Mouse (Mus musculus) embryonic facial prominence, embryonic 10.5 days (tissue): ENCODE measurements around the gene Macrod1. TPM values are rescaled to one million over a fixed set of nuclear protein-coding genes. Genes with fewer than 3 reads are reported as not detected.

ENCODE experiments used
- DNase-seq: peaks from one replicate; pipeline ENCODE4 v3.0.0-alpha.2; 2017; ENCODE audit warnings: low spot score
- H3K27ac ChIP-seq: fragments of 300-500 bp; sonication (generic); replicated peaks from 2 replicates; pipeline ENCODE4 v1.5.1; 2016; ENCODE audit warnings: mild to moderate bottlenecking
- H3K27me3 ChIP-seq: fragments of 300-500 bp; sonication (generic); replicated peaks from 2 replicates; pipeline ENCODE4 v1.6.1; 2016; ENCODE audit warnings: low read depth, mild to moderate bottlenecking; ENCODE audit not compliant: poor library complexity, severe bottlenecking
- H3K36me3 ChIP-seq: fragments of 300-500 bp; sonication (generic); replicated peaks from 2 replicates; pipeline ENCODE4 v1.6.1; 2016; ENCODE audit warnings: mild to moderate bottlenecking, moderate library complexity
- H3K4me1 ChIP-seq: fragments of 300-500 bp; sonication (generic); 2 replicates; pipeline ENCODE4 v1.6.1; 2016
- H3K4me3 ChIP-seq: fragments of 300-500 bp; sonication (generic); 2 replicates; pipeline ENCODE4 v1.5.1; 2016; ENCODE audit warnings: mild to moderate bottlenecking, moderate library complexity
- H3K9me3 ChIP-seq: fragments of 300-500 bp; sonication (generic); 2 replicates; pipeline ENCODE4 v1.6.1; 2016; ENCODE audit warnings: mild to moderate bottlenecking
- WGBS: fragments of 180-500 bp; shearing (Covaris S2); methylation state at CpG from one replicate; pipeline ENCODE4 v1.1.7; 2016; 5-methylcytosine and 5-hydroxymethylcytosine counted together
- polyA plus RNA-seq: library from polyadenylated mRNA; unstranded; fragments of >200 nt; fragmentation: Nextera tagmentation; extraction: Ambion mirVana; gene quantifications from 2 replicates; pipeline ENCODE4 v1.2.1, GENCODE M21; 2016

The Macrod1 gene
- polyA plus RNA-seq, 1 experiment from 2014 or later, result 5.0 TPM

DNA sequence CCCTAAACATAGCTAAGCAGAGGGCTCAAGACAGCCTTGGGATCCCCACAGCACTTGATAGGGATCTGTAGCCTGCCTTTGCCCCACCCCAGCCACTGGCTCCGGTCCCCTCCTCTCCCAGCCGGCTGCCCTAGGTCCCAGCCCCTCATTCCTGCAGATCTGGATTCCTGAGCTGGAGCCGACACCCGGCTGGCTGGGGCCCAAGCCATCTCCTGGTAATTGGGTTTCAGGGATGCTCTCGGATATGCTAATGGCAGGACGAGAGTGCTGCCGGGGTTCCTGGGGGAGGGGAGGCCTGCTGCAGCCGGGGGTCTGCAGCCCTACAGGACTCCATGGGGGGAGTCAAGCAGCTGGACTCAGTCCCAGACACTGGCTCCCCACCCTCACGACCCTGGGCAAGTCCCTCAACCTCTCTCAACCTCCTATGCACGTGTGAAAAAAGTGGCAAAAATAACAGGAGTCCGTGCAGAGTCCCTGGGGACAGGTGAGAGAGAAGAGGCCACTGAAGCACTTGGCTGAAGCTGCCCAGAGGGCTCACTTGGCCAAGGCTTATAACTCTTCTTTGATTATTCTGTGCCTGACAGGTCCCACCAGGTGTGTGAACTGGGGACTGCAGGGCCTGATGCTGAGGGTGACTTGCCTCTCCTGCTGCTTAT is 119.6 kb downstream of the Macrod1 start:
- Histone ChIP-seq H3K27ac (peak overlapping the region; percentile 20; the same call in 1 of the 2 replicates), H3K36me3 (no peaks in the 10 kb centered on the region), H3K9me3 (no peaks in the 10 kb centered on the region), H3K27me3 (peaks cover 79% of the 10 kb centered on the region), H3K4me1 (peaks cover 64% of the 10 kb centered on the region), H3K4me3 (no peak overlapping the region)
- WGBS, result 9% methylated on average over 11 of the region's 11 CpGs
- DNase-seq, result peak; percentile 42

DNA sequence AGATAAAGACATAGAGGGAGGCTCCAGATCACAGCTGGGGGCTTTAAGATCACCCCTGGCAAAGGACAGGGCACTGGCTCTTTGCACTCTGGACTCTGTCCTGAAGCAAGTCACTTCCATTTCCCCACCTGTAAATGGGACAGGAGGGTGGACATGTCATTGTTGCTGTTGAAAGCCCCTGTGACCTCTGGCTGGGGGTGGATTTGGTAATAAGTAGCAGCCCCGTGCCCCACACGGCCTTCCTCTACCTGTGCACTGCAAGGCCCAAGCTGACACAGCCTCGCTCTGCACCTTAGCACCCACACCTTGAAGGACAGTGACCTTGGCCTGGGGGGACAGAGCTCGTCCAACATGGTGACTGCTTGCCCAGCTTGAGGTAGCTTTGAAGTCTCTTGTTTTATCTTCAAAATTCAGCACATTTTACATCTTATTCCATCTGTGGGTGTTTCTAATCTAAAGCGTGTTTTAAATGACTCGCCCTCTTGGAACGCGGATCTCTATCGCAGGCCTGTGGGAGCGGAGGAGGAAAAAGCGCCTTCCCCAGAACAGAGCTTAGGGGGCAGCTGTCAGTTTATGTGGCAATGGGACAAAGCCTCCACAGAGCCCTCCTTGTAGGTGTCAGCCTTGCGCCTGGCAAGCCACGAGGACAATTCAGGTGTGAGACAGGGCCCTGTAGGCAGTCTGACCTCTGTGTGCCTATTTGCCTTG is 121.3 kb downstream of the Macrod1 start:
- 52% methylated on average over 13 of the region's 13 CpGs for WGBS

DNA sequence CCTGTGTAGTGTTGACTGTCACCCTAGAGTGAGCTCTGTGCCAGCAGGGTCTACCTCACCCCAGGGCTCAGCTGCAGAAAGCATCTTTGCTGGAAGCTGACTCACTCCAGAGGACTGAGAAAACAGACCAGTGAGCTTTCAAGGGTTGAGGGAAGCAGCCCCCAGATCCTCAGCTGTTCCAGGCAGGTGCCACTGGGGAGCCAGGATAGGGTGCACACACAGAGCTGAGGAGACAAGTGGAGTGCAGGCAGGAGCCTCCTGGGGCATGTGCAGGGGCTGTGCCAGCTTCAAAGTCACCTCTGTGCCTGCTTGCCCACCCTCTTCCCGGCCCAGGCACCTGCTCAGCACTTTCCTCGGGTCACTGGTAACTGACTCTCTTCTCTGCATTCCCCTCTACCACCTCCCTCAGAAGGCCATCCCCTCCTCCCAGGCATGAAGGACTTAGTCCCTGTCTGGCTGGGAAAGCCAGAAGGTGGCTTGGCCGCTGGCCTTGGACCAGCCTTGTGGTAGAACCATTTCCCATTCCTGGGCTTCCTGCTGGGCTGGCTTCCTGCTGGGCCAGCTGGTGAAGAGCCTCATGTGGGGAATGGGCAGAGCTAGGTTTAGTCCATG is 122.3 kb downstream of the Macrod1 start:
- Histone ChIP-seq H3K27me3 (peaks cover 85% of the 10 kb centered on the region), H3K4me1 (peaks cover 73% of the 10 kb centered on the region), H3K4me3 (no peak overlapping the region), H3K36me3 (no peaks in the 10 kb centered on the region), H3K27ac (no peak overlapping the region), H3K9me3 (no peaks in the 10 kb centered on the region)
- 52% methylated on average over 3 of the region's 3 CpGs for WGBS
- DNase-seq, result no peak

More for the DNA sequence above, 121.3 kb downstream of the Macrod1 start:
- H3K9me3 ChIP-seq, result no peaks in the 10 kb centered on the region
- peaks cover 82% of the 10 kb centered on the region for H3K27me3 ChIP-seq
- H3K4me1 ChIP-seq, result peaks cover 67% of the 10 kb centered on the region
- DNase-seq, result no peak
- peak overlapping the region; percentile 52 for H3K27ac ChIP-seq
- H3K36me3 ChIP-seq, result no peaks in the 10 kb centered on the region
- H3K4me3 ChIP-seq, result no peak overlapping the region

DNA sequence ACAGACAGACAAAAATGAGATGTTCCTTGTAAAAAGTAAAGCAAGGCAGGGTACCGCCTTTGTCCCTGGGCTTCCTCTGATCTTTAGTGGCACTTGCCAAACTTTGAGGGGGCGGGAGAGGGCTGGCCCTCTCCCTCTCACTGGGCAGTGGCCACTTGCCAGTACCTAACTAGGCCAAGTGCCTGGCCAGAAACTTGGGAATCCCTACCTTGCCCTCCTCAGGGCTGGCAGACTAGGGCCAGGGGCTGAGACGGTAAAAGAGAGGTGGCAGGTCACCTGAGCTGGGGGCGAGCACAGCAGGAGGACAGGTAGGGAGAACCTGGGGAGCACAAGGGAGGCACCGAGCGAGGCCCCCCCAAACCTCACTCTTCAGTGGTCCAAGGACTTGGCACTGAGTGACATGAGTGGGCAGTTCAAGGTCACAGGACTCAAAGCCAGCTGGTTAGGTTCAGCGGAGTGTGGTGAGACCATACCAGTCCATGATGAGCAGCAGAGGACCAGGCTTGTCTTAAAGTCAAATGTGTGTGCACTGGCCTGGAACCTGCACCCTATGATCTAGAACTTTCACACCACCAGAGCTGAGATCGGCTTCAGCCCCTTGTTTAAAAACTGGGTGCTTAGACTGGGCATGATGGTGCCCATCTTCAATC is 124.3 kb downstream of the Macrod1 start:
- Histone ChIP-seq H3K4me1 (peaks cover 83% of the 10 kb centered on the region), H3K4me3 (no peak overlapping the region), H3K36me3 (no peaks in the 10 kb centered on the region), H3K27me3 (peaks cover 93% of the 10 kb centered on the region), H3K9me3 (no peaks in the 10 kb centered on the region), H3K27ac (no peak overlapping the region; the same call in 1 of the 2 replicates)
- no peak for DNase-seq
- 79% methylated on average over 8 of the region's 8 CpGs for WGBS

DNA sequence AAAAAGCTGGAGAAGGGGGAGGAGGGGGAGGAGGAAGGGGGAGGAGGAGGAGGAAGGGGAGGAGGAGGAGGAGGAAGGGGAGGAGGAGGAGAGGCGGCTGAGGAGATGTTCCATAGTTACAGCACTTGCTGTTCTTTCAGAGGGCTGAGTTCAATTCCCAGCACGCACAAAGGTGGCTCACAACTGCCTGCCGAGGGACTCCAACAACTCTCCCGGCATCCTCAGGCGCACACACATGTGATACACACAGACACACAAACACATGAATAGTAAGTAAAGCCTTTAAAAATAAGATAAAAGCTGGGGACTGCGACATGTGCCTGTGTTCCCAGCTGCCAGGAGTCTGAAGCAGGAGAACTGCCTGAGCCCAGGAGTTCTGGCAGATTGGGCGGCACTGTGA is 124.9 kb downstream of the Macrod1 start:
- no peak for DNase-seq
- Histone ChIP-seq H3K4me1 (peaks cover 83% of the 10 kb centered on the region), H3K36me3 (no peaks in the 10 kb centered on the region), H3K27ac (no peak overlapping the region), H3K4me3 (no peak overlapping the region), H3K9me3 (no peaks in the 10 kb centered on the region), H3K27me3 (peaks cover 93% of the 10 kb centered on the region)
- WGBS, result 62% methylated on average over 7 of the region's 7 CpGs

DNA sequence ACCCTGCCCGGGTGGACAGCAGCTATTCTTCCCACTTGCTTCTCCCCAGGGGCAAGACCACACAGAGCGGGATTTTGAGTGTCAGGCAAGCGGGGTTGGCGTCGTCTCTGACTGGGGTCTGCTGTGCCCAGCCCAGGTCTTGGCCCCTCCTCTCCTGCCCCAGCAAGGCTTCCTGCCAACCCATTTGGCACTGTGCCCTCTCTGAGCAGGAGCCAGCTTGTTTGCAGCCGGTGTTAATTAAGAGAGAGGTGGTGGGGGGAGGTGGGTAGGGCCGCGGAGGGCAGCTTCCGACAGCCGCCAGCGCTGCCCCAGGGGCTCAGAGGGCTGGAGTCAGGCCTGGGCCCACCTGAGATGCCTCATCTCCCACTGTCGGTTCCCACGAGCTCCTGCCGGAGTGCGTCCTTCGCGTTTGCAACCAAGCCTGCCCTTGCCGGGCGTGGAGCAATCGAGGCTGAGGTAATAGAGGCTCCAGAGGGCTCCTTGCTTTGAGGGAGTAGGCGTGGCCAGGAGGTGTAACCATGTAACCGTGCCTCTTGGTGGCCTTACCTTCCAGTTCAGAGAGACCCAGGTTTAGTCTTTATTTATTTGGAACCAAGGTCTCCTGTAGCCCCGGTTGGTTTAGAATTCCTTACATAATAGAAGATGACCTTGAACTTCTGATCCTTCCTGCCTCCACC is 125.8 kb downstream of the Macrod1 start:
- WGBS, result 5% methylated on average over 23 of the region's 23 CpGs
- H3K9me3 ChIP-seq, result no peaks in the 10 kb centered on the region
- peaks cover 96% of the 10 kb centered on the region for H3K27me3 ChIP-seq
- H3K4me1 ChIP-seq, result peaks cover 85% of the 10 kb centered on the region
- no peaks in the 10 kb centered on the region for H3K36me3 ChIP-seq
- DNase-seq, result peak; percentile 57
- H3K4me3 ChIP-seq, result peak overlapping the region; percentile 43
- peak overlapping the region; percentile 12; the same call in 1 of the 2 replicates for H3K27ac ChIP-seq

DNA sequence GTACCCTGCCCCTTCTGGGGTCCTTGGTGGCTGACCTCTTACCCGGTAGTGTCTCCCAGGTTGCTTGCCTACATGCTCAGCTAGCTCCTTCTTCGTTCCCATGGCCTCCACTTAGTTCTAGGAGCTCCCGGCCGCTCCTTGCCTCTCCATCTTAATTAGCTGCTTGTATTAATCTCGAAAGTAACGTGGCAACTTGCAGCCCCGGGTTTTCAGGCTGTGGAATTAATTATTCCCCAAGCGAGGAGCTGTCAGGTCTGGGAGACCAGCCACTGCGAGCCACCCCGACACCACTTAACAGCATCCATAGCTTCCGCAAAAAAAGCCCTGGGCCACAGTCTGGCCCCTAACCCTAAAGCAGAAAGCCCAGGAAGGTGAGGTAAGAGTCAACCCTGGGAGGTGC is 126.8 kb downstream of the Macrod1 start:
- Histone ChIP-seq H3K9me3 (no peaks in the 10 kb centered on the region), H3K4me1 (peaks cover 78% of the 10 kb centered on the region), H3K4me3 (no peak overlapping the region), H3K27ac (no peak overlapping the region; the same call in 1 of the 2 replicates), H3K27me3 (peaks cover 98% of the 10 kb centered on the region), H3K36me3 (no peaks in the 10 kb centered on the region)
- no peak for DNase-seq
- 51% methylated on average over 11 of the region's 11 CpGs for WGBS

DNA sequence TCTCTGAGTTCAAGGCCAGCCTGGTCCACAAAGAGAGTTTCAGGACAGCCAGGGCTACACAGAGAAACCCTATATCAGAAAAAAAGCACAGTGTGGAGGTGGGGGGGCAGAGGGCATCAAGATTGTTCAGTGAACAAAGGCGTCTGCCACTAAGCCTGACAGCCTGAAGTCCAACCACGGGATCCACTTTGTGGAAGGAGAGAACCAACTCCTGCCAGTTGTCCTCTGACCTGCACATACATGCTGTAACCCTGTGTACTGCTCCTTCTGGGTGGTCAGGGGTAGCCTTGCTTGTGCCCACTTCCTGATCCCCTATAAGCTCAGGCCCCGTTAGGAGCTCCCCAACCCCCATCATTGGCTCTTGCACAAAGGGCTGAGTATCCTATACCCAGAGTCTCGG is 128.4 kb downstream of the Macrod1 start:
- Histone ChIP-seq H3K9me3 (no peaks in the 10 kb centered on the region), H3K36me3 (no peaks in the 10 kb centered on the region), H3K27me3 (peaks cover 97% of the 10 kb centered on the region), H3K4me1 (peaks cover 75% of the 10 kb centered on the region), H3K27ac (peak overlapping the region; percentile 75), H3K4me3 (peak overlapping the region; percentile 41; the same call in 1 of the 2 replicates)
- no peak for DNase-seq
- 34% methylated on average over 4 of the region's 4 CpGs for WGBS

DNA sequence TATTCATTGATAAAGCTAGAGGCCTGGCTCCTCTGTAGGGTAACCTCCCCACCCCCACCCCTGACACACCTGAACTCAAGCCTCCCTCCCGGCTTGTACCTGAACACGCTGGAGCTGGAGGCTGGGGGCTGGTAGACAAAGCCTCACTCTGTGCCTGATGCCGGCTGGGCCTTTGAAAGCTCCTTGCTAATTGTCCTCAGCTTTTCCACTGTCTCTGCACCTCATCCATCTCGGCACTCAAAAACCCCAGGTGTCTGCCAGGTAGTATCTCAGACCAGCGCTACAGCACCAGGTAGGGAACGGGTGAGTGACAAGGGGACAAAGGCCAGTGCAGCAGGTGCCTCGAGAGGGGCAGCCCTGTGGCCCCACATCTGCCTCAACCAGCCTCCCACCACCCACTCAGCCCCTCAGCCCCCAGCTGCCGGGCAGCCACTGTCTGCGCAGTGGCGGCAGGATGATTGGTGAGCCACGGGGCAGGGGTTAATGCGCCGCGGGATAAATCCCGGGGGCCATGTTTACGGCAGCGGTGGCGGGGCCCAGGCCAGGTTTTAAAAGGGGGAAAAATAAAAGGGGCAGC is 129.2 kb downstream of the Macrod1 start:
- H3K9me3 ChIP-seq, result no peaks in the 10 kb centered on the region
- no peaks in the 10 kb centered on the region for H3K36me3 ChIP-seq
- peaks cover 72% of the 10 kb centered on the region for H3K4me1 ChIP-seq
- peak overlapping the region; percentile 75 for H3K27ac ChIP-seq
- WGBS, result 3% methylated on average over 18 of the region's 18 CpGs
- H3K4me3 ChIP-seq, result peak overlapping the region; percentile 41
- peaks cover 90% of the 10 kb centered on the region for H3K27me3 ChIP-seq
- DNase-seq, result peak; percentile 45

DNA sequence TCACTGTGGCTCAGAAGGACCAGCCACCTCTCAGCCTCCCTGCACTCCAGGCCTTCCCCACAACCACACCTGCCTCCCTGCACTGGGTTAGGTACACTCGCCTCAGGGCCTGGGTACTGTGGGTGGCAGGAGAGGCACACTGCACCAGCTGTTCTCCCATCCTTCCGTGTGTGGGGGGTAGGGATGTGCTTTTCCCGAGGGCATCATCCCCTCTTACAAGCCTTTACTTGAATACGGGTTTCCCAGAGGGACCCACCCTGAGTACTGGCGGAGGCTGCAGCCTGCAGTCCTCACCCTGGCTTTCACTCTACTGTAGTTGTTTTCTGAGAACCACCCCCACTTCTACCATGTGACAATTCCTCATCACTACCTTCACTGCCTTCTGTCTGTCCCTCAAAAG is 130.5 kb downstream of the Macrod1 start:
- H3K27ac ChIP-seq, result 0 out of 2 replicates have a peak overlapping the region, but pooled peaks have one; percentile 35
- H3K36me3 ChIP-seq, result no peaks in the 10 kb centered on the region
- no peak overlapping the region for H3K4me3 ChIP-seq
- H3K27me3 ChIP-seq, result peaks cover 86% of the 10 kb centered on the region
- peaks cover 67% of the 10 kb centered on the region for H3K4me1 ChIP-seq
- no peak for DNase-seq
- H3K9me3 ChIP-seq, result no peaks in the 10 kb centered on the region
- WGBS, result 54% methylated on average over 5 of the region's 5 CpGs

DNA sequence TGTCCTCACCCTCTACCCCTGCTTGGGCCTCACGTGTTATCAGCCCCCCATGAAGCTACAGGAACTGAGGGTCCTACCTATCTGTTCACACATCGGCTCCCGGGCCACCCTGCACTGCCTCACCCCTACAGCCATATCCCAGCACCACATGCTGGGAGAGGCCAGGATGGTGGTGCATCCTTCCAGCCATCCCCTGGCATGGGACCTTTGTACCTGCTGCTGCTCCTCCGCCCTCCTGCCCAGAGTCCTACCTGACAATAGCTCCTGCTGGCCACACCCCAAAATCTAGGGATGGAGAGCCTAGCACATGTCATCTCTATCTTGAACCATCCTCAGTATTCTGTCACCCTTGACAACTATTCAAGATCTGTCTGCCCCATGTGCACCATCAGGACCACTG is 132.4 kb downstream of the Macrod1 start:
- peaks cover 49% of the 10 kb centered on the region for H3K4me1 ChIP-seq
- DNase-seq, result no peak
- WGBS, result 81% methylated on average over 4 of the region's 4 CpGs
- H3K27ac ChIP-seq, result no peak overlapping the region
- no peaks in the 10 kb centered on the region for H3K9me3 ChIP-seq
- H3K4me3 ChIP-seq, result no peak overlapping the region
- peaks cover 68% of the 10 kb centered on the region for H3K27me3 ChIP-seq
- no peaks in the 10 kb centered on the region for H3K36me3 ChIP-seq

DNA sequence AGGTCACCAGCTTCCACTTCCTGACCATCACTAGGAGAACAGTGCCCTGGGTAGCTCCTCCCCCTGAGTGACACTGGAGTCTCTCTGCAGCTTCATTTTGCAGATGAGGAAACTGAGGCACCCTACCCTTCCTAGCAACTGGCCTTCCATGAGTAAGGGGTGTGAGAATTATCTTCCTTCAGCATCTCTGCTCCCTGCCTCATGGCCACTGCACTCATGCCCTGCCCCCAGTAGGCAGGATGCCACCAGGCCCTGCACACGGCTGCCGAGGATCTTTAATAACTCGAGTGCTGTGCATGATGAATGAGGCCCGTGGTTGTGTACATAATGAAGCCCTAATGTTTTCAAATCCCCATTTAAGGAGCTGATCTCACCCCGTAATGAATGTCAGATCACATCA is 134.4 kb downstream of the Macrod1 start:
- H3K27me3 ChIP-seq, result peaks cover 49% of the 10 kb centered on the region
- no peak for DNase-seq
- WGBS, result 75% methylated on average over 5 of the region's 5 CpGs
- H3K4me1 ChIP-seq, result peaks cover 46% of the 10 kb centered on the region
- no peak overlapping the region for H3K27ac ChIP-seq
- no peaks in the 10 kb centered on the region for H3K36me3 ChIP-seq
- H3K9me3 ChIP-seq, result no peaks in the 10 kb centered on the region
- H3K4me3 ChIP-seq, result no peak overlapping the region
